Mouse (Mus musculus): ENCODE data around the gene E430018J23Rik. TPM values are rescaled to one million over a fixed set of nuclear protein-coding genes. Genes with fewer than 3 reads are reported as not detected.
"Not testable (repeated sequence)": the region's sequence is repeated elsewhere in the genome, so short reads cannot be mapped to it uniquely, and the experiment has no call there.

E430018J23Rik gene
- polyA plus RNA-seq, 1 experiment from 2014 or later = 4.9 TPM

DNA sequence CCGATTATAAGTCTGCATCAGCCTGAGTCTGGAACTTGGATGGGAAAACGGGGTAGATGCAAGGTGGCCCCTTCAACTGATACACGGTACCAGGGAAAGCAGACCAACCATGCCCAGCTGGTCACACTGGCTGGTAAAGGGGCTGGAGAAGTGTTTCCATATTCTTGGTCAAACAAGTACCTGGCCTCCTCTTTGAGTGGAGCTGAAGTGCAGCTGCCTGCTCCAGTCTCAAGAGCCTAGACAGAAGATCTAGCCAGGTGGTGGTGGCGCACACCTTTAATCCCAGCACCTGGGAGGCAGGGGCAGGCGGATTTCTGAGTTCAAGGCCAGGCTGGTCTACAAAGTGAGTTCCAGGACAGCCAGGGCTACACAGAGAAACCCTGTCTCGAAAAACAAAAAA is 51.6 kb downstream of the E430018J23Rik start:
- H3K9ac ChIP-seq (ENCODE audit: low read depth, low read length); H3K9me3 ChIP-seq (replicated peaks; ENCODE audit: control insufficient read depth, low read length); H3K4me2 ChIP-seq; H3K27me3 ChIP-seq (ENCODE audit: control insufficient read depth, insufficient read depth, low read length); ATAC-seq (replicated peaks; ENCODE audit: insufficient number of reproducible peaks, low FRiP score, low TSS enrichment); H3K4me3 ChIP-seq (ENCODE audit: low read depth, low read length); H3K27ac ChIP-seq (ENCODE audit: low read depth, low read length): not testable (repeated sequence)
- 82% methylated on average over 6 of the region's 6 CpGs for WGBS (ENCODE audit: insufficient replicate concordance)
- Histone ChIP-seq H3K36me3 (ENCODE audit: control insufficient read depth, insufficient read depth, low read length) (peaks cover 12% of the 10 kb centered on the region), H3K4me1 (ENCODE audit: control insufficient read depth, insufficient read depth, low read length) (peaks cover 14% of the 10 kb centered on the region)

DNA sequence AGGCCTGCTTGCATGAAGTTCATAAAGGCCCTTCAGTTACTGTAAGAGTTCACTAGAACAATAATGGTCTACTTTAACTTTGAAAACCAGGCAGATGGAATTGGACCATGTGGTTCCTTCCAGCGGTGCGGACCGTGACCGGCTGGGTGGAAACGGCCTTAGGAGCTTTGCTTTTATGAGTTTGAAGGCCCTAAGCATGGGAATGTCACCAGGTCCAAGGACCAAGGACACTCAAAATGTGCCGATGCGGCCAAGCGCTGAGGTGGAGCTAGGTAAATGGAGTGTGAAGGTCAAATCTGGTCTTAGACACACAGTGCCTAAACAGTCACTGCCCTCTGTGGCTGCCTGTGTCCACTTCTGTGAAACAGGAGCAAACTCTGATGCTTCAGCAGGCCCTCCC is 52.1 kb downstream of the E430018J23Rik start:
- H3K4me1 ChIP-seq (ENCODE audit: control insufficient read depth, insufficient read depth, low read length) = peaks cover 14% of the 10 kb centered on the region
- no peak overlapping the region for H3K9ac ChIP-seq (ENCODE audit: low read depth, low read length)
- H3K27ac ChIP-seq (ENCODE audit: low read depth, low read length) = no peak overlapping the region
- peaks cover 12% of the 10 kb centered on the region for H3K36me3 ChIP-seq (ENCODE audit: control insufficient read depth, insufficient read depth, low read length)
- 93% methylated on average over 8 of the region's 8 CpGs for WGBS (ENCODE audit: insufficient replicate concordance)
- no peaks in the 10 kb centered on the region for H3K9me3 ChIP-seq (replicated peaks; ENCODE audit: control insufficient read depth, low read length)
- ATAC-seq (replicated peaks; ENCODE audit: insufficient number of reproducible peaks, low FRiP score, low TSS enrichment) = no peak
- H3K27me3 ChIP-seq (ENCODE audit: control insufficient read depth, insufficient read depth, low read length) = no peaks in the 10 kb centered on the region
- no peak overlapping the region for H3K4me3 ChIP-seq (ENCODE audit: low read depth, low read length)
- H3K4me2 ChIP-seq = no peak overlapping the region

Other genes starting within 250 kb of the E430018J23Rik start
- 41.7 and 41.8 TPM in 2 replicates for gene Cd2bp2, start 197.6 kb downstream of the E430018J23Rik start, polyA plus RNA-seq (2014; fragmentation: Nextera tagmentation; extraction: Ambion mirVana)
- gene Tbc1d10b, start 185.2 kb downstream of the E430018J23Rik start, polyA plus RNA-seq (2014; fragmentation: Nextera tagmentation; extraction: Ambion mirVana) = 17.5 and 23.7 TPM in 2 replicates
- 27.8 and 37.5 TPM in 2 replicates for gene Mylpf, start 184.7 kb downstream of the E430018J23Rik start, polyA plus RNA-seq (2014; fragmentation: Nextera tagmentation; extraction: Ambion mirVana)
- 12.3 and 14.6 TPM in 2 replicates for gene Zfp553, start 160.6 kb downstream of the E430018J23Rik start, polyA plus RNA-seq (2014; fragmentation: Nextera tagmentation; extraction: Ambion mirVana)
- gene Sept1, start 160.5 kb downstream of the E430018J23Rik start, polyA plus RNA-seq (2014; fragmentation: Nextera tagmentation; extraction: Ambion mirVana) = 19.8 and 23.1 TPM in 2 replicates
- 35.6 and 39.7 TPM in 2 replicates for gene Zfp771, start 149.4 kb downstream of the E430018J23Rik start, polyA plus RNA-seq (2014; fragmentation: Nextera tagmentation; extraction: Ambion mirVana)
- gene Dctpp1, start 132.9 kb downstream of the E430018J23Rik start, polyA plus RNA-seq (2014; fragmentation: Nextera tagmentation; extraction: Ambion mirVana) = 184 and 197 TPM in 2 replicates
- 80.8 and 87.8 TPM in 2 replicates for gene Sephs2, start 119.6 kb downstream of the E430018J23Rik start, polyA plus RNA-seq (2014; fragmentation: Nextera tagmentation; extraction: Ambion mirVana)
- 0.46 and 0.68 TPM in 2 replicates for gene Itgal, start 97.4 kb downstream of the E430018J23Rik start, polyA plus RNA-seq (2014; fragmentation: Nextera tagmentation; extraction: Ambion mirVana)
- gene Zfp768, start 48.0 kb downstream of the E430018J23Rik start, polyA plus RNA-seq (2014; fragmentation: Nextera tagmentation; extraction: Ambion mirVana) = 4.7 and 6.0 TPM in 2 replicates
- 4.4 and 4.9 TPM in 2 replicates for gene Zfp747, start 17.6 kb downstream of the E430018J23Rik start, polyA plus RNA-seq (2014; fragmentation: Nextera tagmentation; extraction: Ambion mirVana)
- gene 9130019O22Rik, start 6.5 kb downstream of the E430018J23Rik start, polyA plus RNA-seq (2014; fragmentation: Nextera tagmentation; extraction: Ambion mirVana) = 3.7 and 5.5 TPM in 2 replicates
- gene Zfp764, start 13.2 kb upstream of the E430018J23Rik start, polyA plus RNA-seq (2014; fragmentation: Nextera tagmentation; extraction: Ambion mirVana) = 4.6 and 4.8 TPM in 2 replicates
- gene Zfp688, start 28.4 kb upstream of the E430018J23Rik start, polyA plus RNA-seq (2014; fragmentation: Nextera tagmentation; extraction: Ambion mirVana) = 14.7 and 23.5 TPM in 2 replicates
- gene Zfp689, start 55.5 kb upstream of the E430018J23Rik start, polyA plus RNA-seq (2014; fragmentation: Nextera tagmentation; extraction: Ambion mirVana) = 5.3 and 5.8 TPM in 2 replicates
- 39.7 and 41.1 TPM in 2 replicates for gene Prr14, start 66.0 kb upstream of the E430018J23Rik start, polyA plus RNA-seq (2014; fragmentation: Nextera tagmentation; extraction: Ambion mirVana)
- gene Fbrs, start 85.6 kb upstream of the E430018J23Rik start, polyA plus RNA-seq (2014; fragmentation: Nextera tagmentation; extraction: Ambion mirVana) = 9.9 and 11.1 TPM in 2 replicates
- gene Srcap, start 118.4 kb upstream of the E430018J23Rik start, polyA plus RNA-seq (2014; fragmentation: Nextera tagmentation; extraction: Ambion mirVana) = 36.8 and 46.6 TPM in 2 replicates
- gene Gm42715, start 126.0 kb upstream of the E430018J23Rik start, polyA plus RNA-seq (2014; fragmentation: Nextera tagmentation; extraction: Ambion mirVana) = 9.8 and 12.6 TPM in 2 replicates
- gene Tmem265, start 167.8 kb upstream of the E430018J23Rik start, polyA plus RNA-seq (2014; fragmentation: Nextera tagmentation; extraction: Ambion mirVana) = 3.0 and 5.6 TPM in 2 replicates
- gene Phkg2, start 179.7 kb upstream of the E430018J23Rik start, polyA plus RNA-seq (2014; fragmentation: Nextera tagmentation; extraction: Ambion mirVana) = 41.5 and 44.9 TPM in 2 replicates
- gene Ccdc189, start 195.0 kb upstream of the E430018J23Rik start, polyA plus RNA-seq (2014; fragmentation: Nextera tagmentation; extraction: Ambion mirVana) = 8.7 and 10.0 TPM in 2 replicates
- 23.4 and 27.6 TPM in 2 replicates for gene Rnf40, start 195.1 kb upstream of the E430018J23Rik start, polyA plus RNA-seq (2014; fragmentation: Nextera tagmentation; extraction: Ambion mirVana)
- gene Zfp629, start 222.2 kb upstream of the E430018J23Rik start, polyA plus RNA-seq (2014; fragmentation: Nextera tagmentation; extraction: Ambion mirVana) = 11.2 and 12.0 TPM in 2 replicates